Mouse (Mus musculus) cerebellum, postnatal 10 days (tissue): Measurements from ENCODE around the gene Mcm6.
A peak's percentile ranks its signal among the peaks of the same experiment; 100 is the strongest.

Source experiments
- DNase-seq, 2 experiments: peaks; one replicate each; pipeline ENCODE4 v3.0.0; 2021; ENCODE audit warnings: mixed read lengths in 2 of 2

Gene Mcm6

DNA sequence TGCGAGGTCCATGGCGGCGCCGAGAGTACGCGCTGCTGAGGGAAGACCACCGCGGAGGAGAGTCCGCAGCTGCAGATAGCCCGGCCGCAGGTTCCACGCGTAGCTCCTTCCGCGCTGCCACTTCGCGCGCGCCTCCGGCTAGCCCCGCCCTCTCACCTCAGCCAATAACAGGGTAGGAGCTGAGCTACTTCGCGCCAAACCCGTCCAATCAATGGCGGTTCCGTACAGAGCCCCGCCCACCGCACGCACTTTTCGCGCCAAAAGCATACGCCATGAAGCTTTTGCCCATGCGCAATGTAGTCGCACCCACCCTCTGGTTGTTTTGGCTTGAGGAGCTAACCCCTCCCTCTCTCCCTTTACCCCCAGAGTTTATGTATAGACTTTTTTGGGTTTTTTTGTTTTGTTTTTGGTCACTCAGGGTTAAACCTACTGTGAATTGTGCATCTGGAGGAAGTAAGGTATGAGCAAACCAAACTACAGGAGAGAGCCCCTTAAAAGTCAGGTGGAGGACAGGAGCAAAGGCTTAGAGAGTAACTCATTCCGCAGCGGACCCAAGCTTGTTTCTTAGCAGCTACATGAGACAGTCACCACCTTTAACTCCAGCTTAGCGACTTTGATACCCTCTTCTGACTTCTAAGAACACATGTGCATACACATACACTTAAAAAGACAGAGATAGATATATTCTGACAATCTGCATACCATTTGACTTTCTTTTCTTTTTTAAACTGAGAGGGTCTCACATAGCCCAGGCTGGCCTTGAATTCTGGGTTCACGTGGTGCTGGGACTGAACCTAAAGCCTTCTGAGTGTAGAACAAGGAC is at the start of gene Mcm6:
Gene Mcm6, minus strand, starts transcription at position 111 of the 823 bp plus-strand sequence.
- peak; percentile 97 to 98 for DNase-seq

DNA sequence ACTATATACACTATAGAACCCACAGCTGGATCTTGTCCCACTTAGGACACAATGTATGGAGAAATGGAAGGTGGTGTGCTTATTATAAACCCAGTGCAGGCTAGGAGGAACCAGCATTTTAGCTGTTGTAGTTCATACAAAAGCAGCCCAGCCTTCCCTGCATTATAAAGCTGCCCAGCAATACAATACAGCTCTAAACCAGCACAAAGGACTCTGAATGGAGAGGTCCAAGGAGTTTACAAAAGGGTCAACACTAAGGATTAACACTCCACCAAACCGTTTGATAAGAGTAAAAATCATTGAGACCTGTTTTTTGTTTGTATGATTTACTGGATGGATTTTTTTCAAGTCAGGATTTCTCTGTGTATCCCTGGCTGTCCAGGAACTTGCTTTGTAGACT is 47.4 kb upstream of the Mcm6 start:
- DNase-seq, result no peak

DNA sequence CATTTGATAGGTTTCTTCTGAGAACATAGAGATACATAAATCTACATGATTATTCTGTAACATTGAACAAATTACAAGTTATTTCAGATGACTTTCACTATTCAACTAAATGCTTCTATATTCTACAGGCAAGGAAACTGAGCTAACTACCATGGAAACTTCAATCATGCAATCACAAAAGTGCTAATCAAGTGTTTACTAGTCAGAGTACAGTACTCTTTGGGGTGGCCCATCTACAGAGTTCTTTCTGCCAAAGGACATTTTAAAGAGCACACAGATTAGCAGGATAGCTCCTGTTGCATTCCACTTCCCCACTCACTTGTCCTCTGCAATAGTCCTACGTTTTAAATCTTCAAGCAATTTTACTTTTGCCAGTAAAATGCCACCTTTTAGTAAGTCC is 46.2 kb upstream of the Mcm6 start:
- no peak for DNase-seq

DNA sequence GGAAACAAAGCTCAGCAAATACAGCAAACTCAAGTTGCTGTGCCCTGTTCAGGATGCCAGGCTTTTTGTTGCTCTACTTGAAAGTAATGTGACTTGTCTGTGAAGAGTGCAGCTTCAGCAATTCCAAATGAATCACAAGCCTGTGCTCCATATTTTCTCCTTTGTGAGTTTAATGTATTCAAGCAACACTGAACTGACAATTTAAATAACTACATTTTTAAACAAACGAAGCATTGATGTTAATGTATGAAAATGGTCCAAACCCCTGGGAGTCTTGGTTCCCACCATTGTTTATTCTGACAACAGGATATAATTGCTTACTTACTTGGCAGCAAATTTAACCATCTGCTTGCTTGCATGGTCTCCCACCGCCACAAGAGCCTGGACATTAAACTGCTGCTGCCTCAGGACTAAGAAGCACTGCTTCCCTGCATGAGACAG is 45.6 kb upstream of the Mcm6 start:
- DNase-seq, result peak; percentile 68

DNA sequence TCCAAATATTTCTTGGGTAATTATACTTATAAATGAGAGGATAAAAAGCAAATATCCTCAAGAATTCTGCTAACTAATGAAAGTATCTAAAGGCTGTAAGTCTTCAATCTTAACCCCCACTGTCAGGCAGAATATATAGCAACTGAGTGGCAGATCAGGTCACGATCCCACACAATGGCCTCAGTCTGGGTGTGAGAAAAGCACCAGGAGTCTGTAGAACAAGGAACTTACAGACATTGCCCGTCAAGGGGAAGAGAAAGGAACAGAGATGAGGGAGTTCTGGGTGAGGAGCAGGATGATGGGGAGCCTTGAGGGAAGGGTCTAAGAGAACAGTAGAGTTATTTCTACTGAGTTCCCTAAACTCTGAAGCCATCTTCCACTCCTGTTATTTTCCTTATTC is 41.5 kb upstream of the Mcm6 start:
- DNase-seq, result no peak

DNA sequence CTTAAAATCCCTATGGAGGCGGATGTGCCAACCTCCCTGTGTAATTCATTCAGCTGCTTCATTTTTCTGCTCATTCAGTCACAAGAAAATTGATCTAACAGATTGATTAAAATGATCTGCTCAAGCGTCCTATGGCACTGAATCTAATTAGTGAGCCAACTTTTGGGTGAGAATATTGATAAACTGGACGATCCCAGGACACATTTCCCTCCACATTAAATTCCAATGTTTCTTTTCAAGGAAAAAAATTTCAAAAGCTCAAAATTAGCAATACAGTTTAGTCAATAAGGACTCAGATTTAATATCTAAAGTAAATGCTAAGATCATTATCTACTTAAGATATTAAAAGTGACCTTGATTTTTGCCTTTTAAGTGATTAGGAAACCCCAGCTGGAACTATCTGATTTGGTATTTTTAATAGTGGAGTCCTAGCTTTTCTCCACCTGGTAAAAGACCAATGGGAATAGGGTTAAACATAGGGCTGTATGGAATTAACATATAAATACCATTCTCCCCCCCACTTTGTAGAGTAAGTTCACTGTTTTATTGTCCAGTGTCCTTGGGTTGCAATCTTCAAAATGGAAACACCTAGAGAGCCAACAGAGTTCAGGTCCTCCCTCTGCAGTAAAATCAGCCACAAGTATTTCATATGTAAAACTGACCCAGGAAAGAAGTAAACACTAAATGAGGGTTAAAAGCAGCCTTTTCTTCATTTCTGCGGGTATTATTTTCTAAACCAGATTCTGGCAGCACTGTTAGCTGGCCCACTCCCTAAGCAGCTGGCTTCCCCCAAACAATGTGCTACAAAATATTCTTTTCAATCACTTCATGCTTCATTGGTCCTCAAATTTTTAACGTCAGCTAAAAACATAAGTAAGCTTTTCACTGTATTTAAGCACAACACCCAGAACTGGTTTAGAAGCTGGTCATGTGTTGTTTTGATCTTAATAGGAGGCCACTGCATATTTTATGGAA is 40.8 kb upstream of the Mcm6 start:
- DNase-seq, result peak in 1 of 2 experiments; percentile 11

DNA sequence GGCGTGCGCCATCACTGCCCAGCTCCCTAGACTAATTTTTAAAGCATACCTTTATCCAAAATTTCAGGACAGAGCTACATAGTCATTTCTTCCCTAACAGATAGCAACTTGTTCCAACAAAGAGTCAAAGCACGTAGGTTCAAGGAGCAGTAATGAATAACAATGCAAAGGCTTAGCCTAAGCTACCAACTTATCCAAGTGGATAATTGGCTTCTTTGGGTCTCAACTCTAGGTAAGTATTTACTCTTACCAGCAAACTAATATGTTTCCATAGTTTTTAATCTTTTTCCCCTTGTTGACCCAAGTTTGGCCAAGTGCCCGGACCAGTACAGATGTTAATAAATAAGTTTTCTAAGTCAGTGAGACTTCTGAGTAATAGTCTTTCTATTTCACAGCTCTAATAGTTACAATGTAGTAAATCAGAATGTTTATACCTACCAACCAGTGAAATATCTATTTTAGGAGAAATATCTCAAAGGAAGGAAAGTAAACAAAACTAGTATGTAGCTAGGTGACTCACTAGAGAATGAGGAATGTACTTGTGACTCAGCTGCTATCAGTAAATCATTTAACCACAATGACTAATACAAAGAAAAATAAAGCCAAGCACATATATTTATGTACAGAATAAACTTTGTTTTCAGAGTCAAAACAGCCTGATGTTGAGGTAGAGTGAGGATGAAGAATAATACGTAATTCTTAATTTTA is 39.4 kb upstream of the Mcm6 start:
- DNase-seq, result no peak

DNA sequence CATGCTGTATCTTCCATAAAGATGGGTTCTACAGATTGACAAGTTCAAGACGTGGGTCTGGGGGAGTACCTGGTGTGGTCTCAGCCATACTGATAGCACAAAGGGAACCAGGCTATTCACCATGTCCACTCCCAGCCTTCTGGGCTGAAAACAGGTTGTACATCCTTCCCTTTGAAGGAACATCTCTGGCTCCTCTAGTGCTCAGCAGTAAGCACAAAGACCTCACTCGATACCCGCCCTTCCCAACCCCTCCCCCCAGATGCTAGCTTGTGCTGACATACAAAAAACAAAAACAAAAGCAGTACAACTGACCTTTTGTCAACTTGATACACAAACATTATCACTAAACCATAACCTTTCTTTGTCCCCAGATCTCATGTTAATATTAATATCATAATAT is 35.2 kb upstream of the Mcm6 start:
- DNase-seq, result no peak

DNA sequence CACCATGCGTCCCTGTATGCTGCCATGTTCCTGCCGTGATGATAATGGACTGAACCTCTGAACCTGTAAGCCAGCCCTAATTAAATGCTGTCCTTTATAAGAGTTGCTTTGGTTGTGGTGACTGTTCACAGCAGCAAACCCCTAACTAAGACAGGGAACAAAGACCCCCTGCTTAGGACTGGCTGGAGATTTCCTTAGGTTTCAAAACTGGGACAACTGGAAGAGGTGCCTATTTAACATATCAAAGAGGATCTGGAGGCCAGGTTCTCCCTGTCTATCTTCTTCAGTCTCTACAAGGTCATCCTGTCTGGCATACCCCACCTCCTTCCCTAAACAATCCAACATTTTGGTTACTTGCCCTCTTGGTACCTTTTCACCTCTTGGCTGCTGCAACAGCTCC is 32.9 kb upstream of the Mcm6 start:
- DNase-seq, result no peak

DNA sequence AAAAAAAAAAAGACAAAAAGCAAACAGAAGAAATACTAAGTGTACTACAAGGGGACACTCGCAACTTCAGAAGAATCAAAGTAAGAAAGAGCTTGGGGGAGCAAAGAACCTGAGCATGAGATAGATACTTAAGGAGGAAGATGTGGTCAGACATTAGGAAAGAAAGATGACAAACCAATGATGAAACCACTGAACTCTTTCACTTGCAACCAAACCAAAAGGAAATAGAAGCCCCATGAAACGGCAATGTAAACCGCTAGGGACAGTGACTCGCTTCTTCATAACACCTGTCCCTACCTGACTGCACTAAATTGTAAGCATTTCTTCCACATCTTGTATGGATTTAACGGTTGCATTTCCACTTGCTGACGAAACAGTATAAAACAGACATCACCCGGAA is 27.0 kb upstream of the Mcm6 start:
- DNase-seq, result no peak

DNA sequence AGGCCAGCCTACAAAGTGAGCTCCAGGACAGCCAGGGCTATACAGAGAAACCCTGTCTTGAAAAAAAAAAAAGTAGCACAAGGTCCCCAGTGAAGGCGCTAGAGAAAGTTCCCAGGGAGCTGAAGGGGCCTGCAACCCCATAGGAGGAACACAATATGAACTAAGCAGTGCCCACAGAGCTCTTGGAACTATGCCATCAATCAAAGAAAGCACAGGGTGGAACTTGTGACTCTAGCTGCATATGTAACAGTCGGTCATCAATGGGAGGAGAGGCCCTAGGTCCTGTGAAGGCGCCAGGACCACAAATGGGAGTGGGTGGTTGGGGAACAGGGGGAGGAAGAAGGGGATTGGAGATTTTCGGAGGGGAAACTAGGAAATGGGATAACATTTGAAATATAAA is 17.4 kb upstream of the Mcm6 start:
- no peak for DNase-seq

DNA sequence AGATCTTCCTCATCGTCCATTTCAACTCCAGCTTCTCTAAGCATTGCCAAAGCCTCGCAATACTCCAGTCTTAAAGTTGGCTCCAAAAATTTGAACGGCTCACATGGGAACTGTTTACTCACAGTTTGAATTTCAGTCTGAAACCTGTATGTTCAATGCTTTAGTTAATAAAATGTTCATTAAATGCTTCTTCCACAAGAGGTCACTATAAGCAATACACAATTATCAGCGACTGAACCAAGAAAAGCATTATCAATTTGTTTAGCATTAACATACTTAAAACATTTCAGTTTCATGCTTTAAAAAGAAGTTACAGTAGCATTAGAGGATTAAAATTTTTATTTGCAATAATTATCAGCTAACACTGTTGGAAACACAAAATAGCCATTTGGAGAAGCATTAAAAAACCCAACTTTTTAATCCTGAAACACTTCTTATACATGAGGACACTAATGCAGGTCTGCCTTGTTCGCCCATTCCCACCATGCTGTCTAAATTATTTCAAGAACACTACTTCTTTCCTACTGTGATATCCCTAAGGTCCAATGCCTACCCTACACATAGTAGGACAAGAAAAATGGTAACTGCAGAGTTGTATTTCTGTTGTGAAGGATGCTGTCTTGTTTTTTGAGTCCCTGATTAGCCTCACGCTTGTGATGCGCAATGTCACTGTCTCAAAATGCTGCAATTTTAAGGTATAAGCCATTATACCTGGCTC is 12.8 kb upstream of the Mcm6 start:
- DNase-seq, result peak in 1 of 2 experiments; percentile 36

DNA sequence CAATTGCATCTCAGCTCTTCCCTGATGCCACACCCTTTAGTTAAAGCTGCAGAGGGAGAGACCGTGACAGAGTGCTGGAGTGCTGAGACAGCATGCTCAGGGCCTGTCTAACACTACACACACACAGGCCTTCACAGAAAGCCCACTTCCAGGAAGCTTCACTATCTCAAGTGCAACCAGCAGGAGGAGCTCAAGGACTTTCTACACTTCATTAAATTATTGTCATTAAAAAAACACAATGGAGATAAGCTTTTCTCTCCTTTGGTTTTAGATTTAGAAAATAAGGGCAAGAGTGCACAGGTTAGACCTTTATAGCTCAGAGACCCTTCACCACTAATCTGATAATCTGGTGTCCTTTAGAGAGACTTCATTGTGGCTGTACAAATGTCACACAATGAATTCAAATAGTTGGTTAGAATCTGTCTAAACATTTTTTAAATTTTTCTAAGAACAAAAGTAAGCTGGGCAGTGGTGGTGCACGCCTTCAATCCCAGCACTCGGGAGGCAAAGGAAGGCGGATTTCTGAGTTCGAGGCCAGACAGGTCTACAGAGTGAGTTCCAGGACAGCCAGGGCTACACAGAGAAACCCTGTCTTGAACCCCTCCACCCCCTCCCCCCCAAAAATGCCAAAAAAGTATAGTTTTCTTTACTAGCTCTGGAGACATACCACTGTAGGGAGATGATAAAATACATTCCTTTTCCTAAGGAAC is 9.4 kb upstream of the Mcm6 start:
- peak; percentile 74 to 82 for DNase-seq

DNA sequence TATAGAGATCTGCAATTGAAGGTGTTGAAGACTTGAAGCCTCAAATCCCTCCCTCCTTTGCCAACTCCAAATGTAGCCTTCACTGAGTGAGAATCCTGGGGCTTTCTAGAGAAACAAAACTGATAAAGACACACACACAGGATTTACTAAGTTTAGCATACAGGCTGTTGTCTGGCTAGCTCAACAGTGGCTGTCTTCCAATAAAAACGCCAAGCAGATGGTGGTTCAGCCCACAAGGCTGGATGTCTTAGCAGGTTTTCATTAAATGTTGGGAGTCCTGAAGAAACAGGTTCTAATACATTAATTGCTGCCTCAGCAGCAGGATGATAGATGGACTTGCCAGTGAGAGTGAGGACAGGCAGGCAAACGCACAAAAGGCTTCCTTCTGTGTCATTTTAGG is 1.1 kb upstream of the Mcm6 start:
- DNase-seq, result peak; percentile 59 to 63

DNA sequence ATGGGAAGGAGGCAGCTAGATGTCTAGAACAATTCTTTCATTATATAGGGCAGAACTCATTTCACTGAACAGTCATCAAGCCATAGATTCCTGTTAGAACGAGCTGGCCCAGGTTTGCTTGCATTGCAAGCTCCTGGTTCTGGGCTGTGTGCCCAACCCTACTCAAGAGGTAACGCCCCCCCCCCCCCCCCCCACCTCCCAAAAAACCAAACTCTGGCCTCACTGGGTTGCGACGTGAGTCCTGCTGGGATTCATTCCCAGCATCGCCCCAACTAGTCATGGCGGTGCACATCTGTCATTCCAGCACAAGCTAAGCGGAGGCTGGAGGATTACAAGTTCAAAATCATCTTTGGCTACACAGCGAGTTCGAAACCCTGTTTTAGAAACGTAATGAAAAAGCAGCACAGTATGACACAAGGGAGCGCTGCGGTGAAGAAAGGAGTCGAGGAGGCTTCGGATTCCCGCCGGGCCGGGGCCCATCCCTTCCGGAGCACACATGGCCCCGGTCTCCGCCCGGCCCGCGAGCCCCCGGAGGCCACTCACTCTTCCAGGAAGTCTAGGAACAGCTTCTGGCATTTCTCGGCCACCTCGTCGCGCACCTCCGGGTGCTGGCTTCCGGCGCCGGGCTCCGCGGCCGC is 429 bp downstream of the Mcm6 start:
- peak; percentile 38 to 51 for DNase-seq

DNA sequence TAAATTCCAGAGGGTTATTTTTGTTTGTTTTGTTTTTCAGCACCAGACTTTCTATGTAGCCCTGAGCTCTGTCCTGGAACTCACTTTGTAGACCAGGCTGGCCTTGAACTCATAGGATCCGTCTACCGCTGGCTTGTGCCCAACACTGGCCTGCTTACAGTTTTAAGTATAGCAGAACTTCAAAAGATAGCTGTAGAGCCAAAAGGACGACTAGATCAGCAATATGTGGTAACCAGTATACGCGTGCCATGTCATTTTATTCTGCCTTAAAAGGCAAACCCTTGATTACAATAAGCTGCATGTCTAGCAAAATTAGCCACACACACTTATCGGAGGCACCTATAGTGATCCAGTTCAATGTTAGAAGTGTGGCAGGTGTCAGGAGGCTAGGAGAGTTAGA is 1.2 kb downstream of the Mcm6 start:
- DNase-seq, result peak; percentile 14 to 17

DNA sequence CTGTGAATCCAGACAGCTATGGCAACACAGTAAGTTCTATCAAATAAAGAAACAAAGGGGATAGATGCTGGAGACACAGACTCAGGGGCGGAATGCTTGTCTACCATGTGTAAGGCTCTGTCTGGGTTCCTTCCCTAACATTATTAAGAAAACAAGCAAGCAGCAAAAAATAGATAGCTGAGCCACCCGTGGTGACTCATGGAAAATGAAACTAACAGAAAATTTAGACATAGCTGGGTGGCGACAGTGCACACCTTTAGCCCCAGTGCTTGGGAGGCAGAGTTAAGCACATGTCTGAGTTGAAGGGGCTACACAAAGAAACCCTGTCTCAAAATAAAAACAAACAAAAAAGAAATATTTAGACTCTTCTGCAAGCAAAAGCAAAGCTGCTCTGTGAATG is 2.0 kb downstream of the Mcm6 start:
- DNase-seq, result no peak

DNA sequence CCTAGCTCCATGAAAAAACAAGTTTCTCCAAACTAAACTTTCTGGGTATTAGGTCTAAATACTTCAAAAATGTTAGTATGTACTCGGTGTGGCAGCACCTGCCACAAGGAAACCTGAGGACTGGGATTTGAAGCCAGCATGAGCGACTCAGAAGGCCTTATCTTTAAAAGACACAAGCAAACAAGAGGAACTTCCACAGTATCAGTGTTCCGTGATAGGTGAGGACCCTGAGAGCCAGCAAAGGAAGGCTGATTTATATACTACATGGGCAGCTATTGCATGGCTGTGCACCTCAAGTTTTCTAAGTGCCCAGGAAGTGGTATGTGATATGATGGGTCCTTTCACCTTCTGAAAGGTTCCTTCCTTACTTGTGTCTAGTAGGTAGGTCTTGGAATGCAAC is 6.4 kb downstream of the Mcm6 start:
- DNase-seq, result no peak

DNA sequence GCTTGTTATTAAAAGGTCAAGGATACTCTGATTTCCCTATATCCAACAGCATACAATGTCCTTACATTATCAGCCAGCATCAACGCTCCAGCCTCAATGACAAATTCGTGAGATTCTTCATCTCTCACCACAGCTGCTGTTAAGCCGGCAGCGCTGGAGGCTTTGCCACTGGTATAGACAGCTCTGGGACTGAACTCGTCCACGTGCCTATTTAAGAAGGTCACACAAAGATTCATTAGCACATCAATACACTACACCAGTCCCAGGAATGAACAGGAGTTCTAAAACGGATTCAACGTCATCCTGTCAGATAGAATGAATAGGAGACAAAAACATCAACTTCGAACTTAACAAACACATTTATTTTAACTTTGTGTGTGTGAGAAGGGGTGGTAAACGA is 15.2 kb downstream of the Mcm6 start:
- no peak for DNase-seq

DNA sequence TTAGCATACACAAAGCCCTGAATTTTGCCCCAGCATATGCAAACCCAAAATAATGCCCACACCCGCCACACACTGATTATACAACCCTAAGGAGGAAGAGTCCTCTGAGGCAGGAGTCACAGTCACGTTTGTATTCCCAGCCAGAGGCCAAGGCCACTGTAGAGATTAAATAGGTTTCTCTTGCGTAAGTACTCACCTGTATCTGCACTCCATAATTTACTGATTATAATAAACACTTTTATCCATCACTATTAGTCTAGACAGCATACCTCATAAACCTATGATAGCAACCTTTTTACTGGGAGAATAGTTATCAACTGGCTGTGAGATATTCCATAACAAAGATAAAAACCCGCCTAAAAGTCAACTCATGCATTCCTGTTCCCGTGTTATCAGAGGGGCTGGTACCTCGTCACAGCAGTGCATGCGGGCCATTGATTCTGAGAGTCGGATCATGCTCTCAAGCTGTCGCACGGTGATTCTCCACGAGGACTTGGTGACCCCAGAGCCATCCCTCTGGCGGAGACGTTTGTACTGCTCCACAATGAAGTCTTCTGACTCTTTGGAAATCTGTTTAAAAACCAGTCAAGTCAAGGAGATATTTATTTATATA is 21.6 kb downstream of the Mcm6 start:
- DNase-seq, result no peak

DNA sequence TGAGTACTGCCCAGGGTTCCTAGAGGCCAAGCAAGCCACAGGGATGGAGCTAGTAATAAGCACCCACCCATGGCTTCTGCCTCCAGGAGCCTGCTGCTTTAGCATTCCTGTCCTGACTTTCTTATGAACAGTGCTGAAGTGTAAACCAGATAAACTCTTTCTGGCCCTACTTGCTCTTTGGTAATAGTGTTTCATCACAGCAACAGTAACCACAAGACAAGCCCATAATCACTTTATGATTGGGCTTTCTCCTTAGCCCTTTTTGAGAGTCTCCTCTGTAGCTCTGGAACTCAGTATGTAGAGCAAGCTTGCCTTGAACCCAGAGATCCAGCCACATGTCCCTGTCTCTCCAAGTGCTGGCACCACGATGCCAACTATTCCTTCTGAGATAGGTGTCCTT is 29.2 kb downstream of the Mcm6 start:
- no peak for DNase-seq
